Mouse (Mus musculus) heart, embryonic 14.5 days (tissue): ENCODE data around the gene Ptch1. TPM values are rescaled to one million over a fixed set of nuclear protein-coding genes. Genes with fewer than 3 reads are reported as not detected.
A peak's percentile ranks its signal among the peaks of the same experiment; 100 is the strongest.

ENCODE experiments used
- ATAC-seq: fragments of 200-750 bp; cut with Nextera tagmentation; 2 replicates; pipeline ENCODE4 v1.8.0; 2017; ENCODE audit warnings: low read depth, moderate TSS enrichment; ENCODE audit not compliant: insufficient number of reproducible peaks, insufficient read depth, low FRiP score
- H3K27ac ChIP-seq, 2 experiments: fragments of 200-500 bp in 1 of 2; fragments of 300-500 bp in 1 of 2; sonication (generic) in 1 of 2; replicated peaks in 1 of 2; 2 replicates each; pipeline ENCODE4 v1.5.1; 2012 to 2014; ENCODE audit warnings: low read depth in 2 of 2, low read length in 2 of 2, control low read depth in 1 of 2, mild to moderate bottlenecking in 1 of 2, mixed read lengths in 1 of 2; ENCODE audit not compliant: control insufficient read depth in 1 of 2, insufficient read depth in 1 of 2
- H3K27me3 ChIP-seq: fragments of 300-500 bp; sonication (generic); 2 replicates; pipeline ENCODE4 v1.6.1; 2014; ENCODE audit warnings: mild to moderate bottlenecking, low read length, control low read depth; ENCODE audit not compliant: control insufficient read depth, insufficient read depth
- H3K36me3 ChIP-seq: fragments of 300-500 bp; sonication (generic); 2 replicates; pipeline ENCODE4 v1.6.1; 2014; ENCODE audit warnings: mild to moderate bottlenecking, control low read depth, low read length, mixed read lengths; ENCODE audit not compliant: control insufficient read depth, insufficient read depth
- H3K4me1 ChIP-seq, 2 experiments: fragments of 200-500 bp in 1 of 2; fragments of 300-500 bp in 1 of 2; sonication (generic) in 1 of 2; 2 replicates each; pipeline ENCODE4 v1.6.1; 2012 to 2014; ENCODE audit warnings: low read length in 2 of 2, control low read depth in 1 of 2, mixed read lengths in 1 of 2; ENCODE audit not compliant: control insufficient read depth in 2 of 2, insufficient read depth in 2 of 2
- H3K4me2 ChIP-seq: fragments of 300-500 bp; sonication (generic); 2 replicates; pipeline ENCODE4 v1.6.1; 2014; ENCODE audit warnings: mild to moderate bottlenecking, low read length
- H3K4me3 ChIP-seq, 2 experiments: fragments of 200-500 bp in 1 of 2; fragments of 300-500 bp in 1 of 2; sonication (generic) in 1 of 2; 2 replicates each; pipeline ENCODE4 v1.5.1; 2012 to 2014; ENCODE audit warnings: low read length in 2 of 2, mild to moderate bottlenecking in 2 of 2, control low read depth in 1 of 2, low read depth in 1 of 2, moderate library complexity in 1 of 2; ENCODE audit not compliant: control insufficient read depth in 1 of 2, insufficient read depth in 1 of 2
- H3K9ac ChIP-seq: fragments of 300-500 bp; sonication (generic); 2 replicates; pipeline ENCODE4 v1.6.1; 2014; ENCODE audit warnings: mild to moderate bottlenecking, low read length
- H3K9me3 ChIP-seq: fragments of 300-500 bp; sonication (generic); 2 replicates; pipeline ENCODE4 v1.6.1; 2016; ENCODE audit warnings: low read length, control low read depth; ENCODE audit not compliant: control insufficient read depth
- WGBS: fragments of 180-500 bp; shearing (Covaris S2); extraction: QIAGEN DNeasy Blood & Tissue Kit; methylation state at CpG from one replicate; pipeline ENCODE4 v1.1.7; 2014; 5-methylcytosine and 5-hydroxymethylcytosine counted together
- polyA plus RNA-seq: library from polyadenylated mRNA; unstranded; fragments of >200 nt; fragmentation: Nextera tagmentation; extraction: Ambion mirVana; gene quantifications from 2 replicates; pipeline ENCODE4 v1.2.1, GENCODE M21; 2014

Ptch1 gene
- polyA plus RNA-seq, 1 experiment from 2014 or later = 8.4 TPM

GRCm38 (mm10) chr13:63530371-63530764, 43.0 kb downstream of the Ptch1 start:
- no peak overlapping the region for H3K27ac ChIP-seq

GRCm38 (mm10) chr13:63529602-63530370, 43.6 kb downstream of the Ptch1 start:
- H3K4me3 ChIP-seq = no peak overlapping the region

More at GRCm38 (mm10) chr13:63530371-63530764, 43.0 kb downstream of the Ptch1 start:
- Histone ChIP-seq H3K27me3 (no peaks in the 10 kb centered on the region), H3K36me3 (peaks cover 85% of the 10 kb centered on the region), H3K4me3 (no peak overlapping the region), H3K9ac (no peak overlapping the region), H3K9me3 (no peaks in the 10 kb centered on the region), H3K4me1 (peaks cover 4 to 8% of the 10 kb centered on the region in 2 experiments), H3K4me2 (no peak overlapping the region)
- ATAC-seq = no peak
- WGBS = 76% methylated on average over 3 of the region's 3 CpGs

GRCm38 (mm10) chr13:63528852-63529251, 44.5 kb downstream of the Ptch1 start:
- peaks cover 85% of the 10 kb centered on the region for H3K36me3 ChIP-seq
- H3K9ac ChIP-seq = no peak overlapping the region
- no peak for ATAC-seq
- H3K27me3 ChIP-seq = no peaks in the 10 kb centered on the region
- H3K4me3 ChIP-seq = no peak overlapping the region
- H3K4me2 ChIP-seq = no peak overlapping the region
- H3K4me1 ChIP-seq = peaks cover 4 to 8% of the 10 kb centered on the region in 2 experiments
- H3K9me3 ChIP-seq = no peaks in the 10 kb centered on the region
- WGBS = 26% methylated on average over 2 of the region's 2 CpGs
- no peak overlapping the region for H3K27ac ChIP-seq

More at GRCm38 (mm10) chr13:63529602-63530370, 43.6 kb downstream of the Ptch1 start:
- Histone ChIP-seq H3K27me3 (no peaks in the 10 kb centered on the region), H3K9me3 (no peaks in the 10 kb centered on the region), H3K4me1 (peaks cover 4 to 8% of the 10 kb centered on the region in 2 experiments), H3K27ac (no peak overlapping the region), H3K36me3 (peaks cover 85% of the 10 kb centered on the region), H3K4me2 (no peak overlapping the region), H3K9ac (no peak overlapping the region)
- ATAC-seq = no peak
- WGBS = 63% methylated on average over 3 of the region's 3 CpGs

GRCm38 (mm10) chr13:63528164-63528675, 45.2 kb downstream of the Ptch1 start:
- H3K4me3 ChIP-seq = no peak overlapping the region
- H3K4me1 ChIP-seq = peaks cover 4 to 8% of the 10 kb centered on the region in 2 experiments
- no peaks in the 10 kb centered on the region for H3K27me3 ChIP-seq
- peak; percentile 20; the same call in 1 of the 2 replicates for ATAC-seq
- H3K27ac ChIP-seq = no peak overlapping the region
- no peak overlapping the region for H3K9ac ChIP-seq
- H3K36me3 ChIP-seq = peaks cover 85% of the 10 kb centered on the region
- H3K4me2 ChIP-seq = no peak overlapping the region
- H3K9me3 ChIP-seq = no peaks in the 10 kb centered on the region
- WGBS = 27% methylated on average over 5 of the region's 5 CpGs

GRCm38 (mm10) chr13:63525571-63526197, 47.7 kb downstream of the Ptch1 start:
- WGBS = 72% methylated on average over 11 of the region's 11 CpGs

GRCm38 (mm10) chr13:63524608-63525570, 48.5 kb downstream of the Ptch1 start:
- H3K4me1 ChIP-seq = peaks cover 4 to 8% of the 10 kb centered on the region in 2 experiments
- no peak overlapping the region for H3K9ac ChIP-seq
- no peak overlapping the region for H3K27ac ChIP-seq
- H3K36me3 ChIP-seq = peaks cover 83% of the 10 kb centered on the region
- WGBS = 79% methylated on average over 25 of the region's 25 CpGs
- no peak for ATAC-seq
- H3K9me3 ChIP-seq = no peaks in the 10 kb centered on the region
- no peak overlapping the region for H3K4me2 ChIP-seq
- no peaks in the 10 kb centered on the region for H3K27me3 ChIP-seq
- H3K4me3 ChIP-seq = no peak overlapping the region

More at GRCm38 (mm10) chr13:63525571-63526197, 47.7 kb downstream of the Ptch1 start:
- Histone ChIP-seq H3K9me3 (no peaks in the 10 kb centered on the region), H3K9ac (no peak overlapping the region), H3K36me3 (peaks cover 83% of the 10 kb centered on the region), H3K27ac (no peak overlapping the region), H3K4me2 (no peak overlapping the region), H3K27me3 (no peaks in the 10 kb centered on the region), H3K4me1 (peaks cover 4 to 8% of the 10 kb centered on the region in 2 experiments), H3K4me3 (no peak overlapping the region)
- no peak for ATAC-seq

- H3K27me3 ChIP-seq = no peaks in the 10 kb centered on the region
- H3K4me1 ChIP-seq = peaks cover 4 to 8% of the 10 kb centered on the region in 2 experiments
- no peak overlapping the region for H3K27ac ChIP-seq
- H3K9ac ChIP-seq = no peak overlapping the region
- H3K36me3 ChIP-seq = peaks cover 86% of the 10 kb centered on the region
- no peak for ATAC-seq
- WGBS = 85% methylated on average over 2 of the region's 2 CpGs
- H3K9me3 ChIP-seq = no peaks in the 10 kb centered on the region
- H3K4me3 ChIP-seq = no peak overlapping the region
- H3K4me2 ChIP-seq = no peak overlapping the region
These were observed 49.3 kb downstream of the Ptch1 start for GRCm38 (mm10) chr13:63524061-63524460.
